Mouse (Mus musculus) frontal cortex, adult (tissue): ENCODE data around the gene Tbcc.
A peak's percentile ranks its signal among the peaks of the same experiment; 100 is the strongest.
"Not testable (repeated sequence)": the region's sequence is repeated elsewhere in the genome, so short reads cannot be mapped to it uniquely, and the experiment has no call there.

ENCODE experiments used
- ATAC-seq: cut with Nextera tagmentation; 2 replicates; pipeline ENCODE4 v1.9.2; 2017; ENCODE audit warnings: mild to moderate bottlenecking, moderate library complexity, mixed read lengths; ENCODE audit not compliant: low TSS enrichment

Gene Tbcc

GRCm38 (mm10) chr17:46890116-46890815 lies at the start of gene Tbcc:
TSS of gene Tbcc (plus strand) at chr17:46890684.
- peak; percentile 80 for ATAC-seq

DNA sequence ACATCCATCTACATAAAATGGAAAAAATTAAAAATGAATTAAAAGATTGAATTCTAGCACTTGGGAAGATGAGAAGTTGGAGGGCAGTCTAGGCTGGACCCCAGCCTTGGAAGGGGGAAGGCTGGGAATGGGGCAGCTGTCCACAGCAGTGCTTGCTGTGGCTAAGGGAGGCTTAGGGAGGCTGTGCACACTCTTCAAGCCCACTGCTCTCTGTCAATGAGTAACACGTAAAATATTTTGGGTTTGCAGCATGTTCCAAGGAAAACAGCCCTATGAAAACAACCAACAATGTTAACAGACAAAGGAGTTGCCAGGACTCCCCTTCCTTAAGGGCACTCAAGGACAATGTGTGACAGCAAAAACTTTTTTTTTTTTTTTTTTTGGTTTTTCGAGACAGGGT lies 47.5 kb upstream of the Tbcc start:
- no peak for ATAC-seq

GRCm38 (mm10) chr17:46843716-46844115 lies 46.8 kb upstream of the Tbcc start:
- ATAC-seq: no peak

GRCm38 (mm10) chr17:46844811-46845210 lies 45.7 kb upstream of the Tbcc start:
- no peak for ATAC-seq

DNA sequence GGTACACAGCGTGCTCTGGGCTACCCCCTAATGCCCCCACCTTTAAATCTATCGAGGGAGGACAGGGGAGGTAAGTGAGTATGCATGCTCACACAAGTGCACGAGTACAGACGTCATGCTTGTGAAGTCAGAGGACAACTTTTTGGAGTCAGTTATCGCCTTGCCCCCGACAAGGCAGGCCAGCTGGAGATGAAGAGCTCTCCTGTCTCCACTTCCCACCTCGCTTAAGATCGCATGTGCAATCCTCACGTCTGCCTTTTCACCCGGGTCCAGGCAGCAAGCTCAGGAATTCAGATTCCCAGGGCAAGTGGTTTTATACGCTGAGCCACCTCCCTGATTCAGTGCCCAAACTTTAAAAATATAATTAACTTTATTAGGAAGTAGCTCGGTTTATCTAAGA lies 45.2 kb upstream of the Tbcc start:
- ATAC-seq: no peak

DNA sequence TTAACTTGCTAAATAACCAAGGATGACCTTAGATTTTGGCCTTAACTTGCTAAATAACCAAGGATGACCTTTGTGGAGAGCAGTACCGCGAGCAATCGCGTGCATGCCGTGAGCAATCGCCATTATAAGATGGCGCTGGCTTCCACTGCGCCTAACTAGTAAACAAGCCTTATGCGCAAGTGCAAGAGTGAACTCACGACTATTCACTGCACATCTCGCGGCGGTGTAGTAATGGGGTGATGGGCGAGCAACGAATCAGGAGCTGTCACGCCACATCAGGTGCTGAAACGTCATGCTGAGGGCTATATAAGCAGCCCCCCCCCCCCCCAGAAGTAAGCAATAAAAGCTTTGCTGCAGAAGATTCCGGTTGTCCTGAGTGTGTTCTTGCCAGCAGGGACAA lies 43.9 kb upstream of the Tbcc start:
- ATAC-seq: not testable (repeated sequence)

- no peak for ATAC-seq
These were observed 43.3 kb upstream of the Tbcc start for GRCm38 (mm10) chr17:46847206-46847605.

GRCm38 (mm10) chr17:46852725-46853124 lies 37.8 kb upstream of the Tbcc start:
- ATAC-seq: no peak

GRCm38 (mm10) chr17:46853281-46853680 lies 37.2 kb upstream of the Tbcc start:
- ATAC-seq: peak; percentile 29

DNA sequence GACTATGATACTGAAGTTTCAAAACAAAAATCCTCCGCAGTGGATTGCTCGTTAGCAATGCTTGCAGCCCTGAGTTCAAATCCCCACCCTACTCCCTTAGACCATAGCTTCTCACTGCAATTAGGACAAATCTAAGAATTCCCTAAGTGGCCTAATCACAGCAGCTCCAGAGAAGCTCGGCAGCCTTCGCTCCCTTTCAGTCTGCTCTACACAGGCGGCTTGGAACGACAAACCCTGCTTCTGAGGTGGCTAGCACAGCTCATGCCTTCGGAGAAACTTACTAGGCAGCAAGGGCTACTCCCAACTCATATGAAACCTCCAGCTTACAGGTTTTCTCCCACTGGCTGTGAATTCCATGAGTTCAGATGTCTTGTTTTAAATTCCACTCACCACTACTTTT lies 36.4 kb upstream of the Tbcc start:
- ATAC-seq: no peak

DNA sequence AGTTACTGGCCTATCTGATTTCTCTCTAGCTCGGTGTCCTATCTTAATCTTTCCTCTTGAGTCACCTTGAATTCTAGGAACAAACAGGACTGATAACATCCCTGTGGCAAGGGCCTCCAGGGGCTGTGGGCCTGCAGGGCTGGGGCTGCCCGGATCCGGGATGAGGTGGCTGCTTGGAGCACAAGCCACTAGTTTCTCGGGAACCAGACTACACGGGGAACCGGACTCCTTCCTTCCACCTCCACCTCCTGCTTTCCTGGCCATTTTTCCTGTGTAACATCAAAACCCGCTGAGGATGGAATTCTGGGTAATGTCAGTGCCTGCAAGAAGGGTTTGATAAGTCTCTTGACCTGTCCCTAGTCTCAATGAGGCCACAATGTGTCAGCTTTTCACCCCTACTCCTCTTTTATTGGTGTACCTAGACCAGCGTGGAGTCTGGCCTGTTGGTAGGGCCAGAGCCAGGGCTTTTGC lies 35.8 kb upstream of the Tbcc start:
- no peak for ATAC-seq

GRCm38 (mm10) chr17:46855328-46856106 lies 35.0 kb upstream of the Tbcc start:
- no peak for ATAC-seq

DNA sequence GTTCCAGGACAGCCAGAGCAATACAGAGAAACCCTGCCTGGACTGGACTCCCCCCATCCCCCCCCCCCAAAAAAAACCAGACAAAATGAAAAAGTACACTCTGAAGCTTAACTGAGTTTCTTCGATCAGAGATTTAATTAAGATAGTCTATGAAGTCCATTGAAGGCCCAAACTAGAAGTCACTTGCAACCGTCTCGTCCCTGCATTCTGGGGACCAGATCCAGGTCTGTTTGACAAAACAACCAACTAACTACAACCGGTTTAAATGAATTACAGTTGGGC lies 34.4 kb upstream of the Tbcc start:
- ATAC-seq: no peak

GRCm38 (mm10) chr17:46856471-46857360 lies 33.8 kb upstream of the Tbcc start:
- peak; percentile 25; the same call in 1 of the 2 replicates for ATAC-seq

DNA sequence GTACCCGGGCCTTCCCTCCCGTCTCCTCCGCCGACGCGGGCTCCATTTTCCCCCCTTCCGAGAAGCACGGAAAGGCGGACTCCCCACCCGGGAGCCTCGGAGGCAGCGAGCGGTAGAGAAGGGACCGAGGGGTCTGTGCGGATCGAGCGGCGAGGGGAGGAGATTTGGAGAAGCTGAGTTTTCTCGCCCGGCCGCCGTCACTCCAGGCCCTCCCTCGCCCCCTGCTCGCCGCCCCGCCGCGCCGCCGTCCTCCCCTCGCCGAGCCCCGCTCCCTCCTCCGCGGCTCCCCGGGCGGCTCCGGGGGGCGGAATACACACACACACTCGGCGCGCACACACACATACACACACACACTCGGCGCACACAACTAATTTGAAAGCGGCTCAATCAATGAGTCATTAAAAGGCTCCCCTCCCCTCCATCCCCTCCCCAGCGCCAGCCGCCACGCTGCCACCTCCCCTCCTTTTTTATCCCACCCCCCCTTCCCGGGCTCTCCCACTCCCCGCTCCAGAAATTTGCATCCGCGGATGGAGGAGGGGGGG lies 33.1 kb upstream of the Tbcc start:
- peak; percentile 56 for ATAC-seq

DNA sequence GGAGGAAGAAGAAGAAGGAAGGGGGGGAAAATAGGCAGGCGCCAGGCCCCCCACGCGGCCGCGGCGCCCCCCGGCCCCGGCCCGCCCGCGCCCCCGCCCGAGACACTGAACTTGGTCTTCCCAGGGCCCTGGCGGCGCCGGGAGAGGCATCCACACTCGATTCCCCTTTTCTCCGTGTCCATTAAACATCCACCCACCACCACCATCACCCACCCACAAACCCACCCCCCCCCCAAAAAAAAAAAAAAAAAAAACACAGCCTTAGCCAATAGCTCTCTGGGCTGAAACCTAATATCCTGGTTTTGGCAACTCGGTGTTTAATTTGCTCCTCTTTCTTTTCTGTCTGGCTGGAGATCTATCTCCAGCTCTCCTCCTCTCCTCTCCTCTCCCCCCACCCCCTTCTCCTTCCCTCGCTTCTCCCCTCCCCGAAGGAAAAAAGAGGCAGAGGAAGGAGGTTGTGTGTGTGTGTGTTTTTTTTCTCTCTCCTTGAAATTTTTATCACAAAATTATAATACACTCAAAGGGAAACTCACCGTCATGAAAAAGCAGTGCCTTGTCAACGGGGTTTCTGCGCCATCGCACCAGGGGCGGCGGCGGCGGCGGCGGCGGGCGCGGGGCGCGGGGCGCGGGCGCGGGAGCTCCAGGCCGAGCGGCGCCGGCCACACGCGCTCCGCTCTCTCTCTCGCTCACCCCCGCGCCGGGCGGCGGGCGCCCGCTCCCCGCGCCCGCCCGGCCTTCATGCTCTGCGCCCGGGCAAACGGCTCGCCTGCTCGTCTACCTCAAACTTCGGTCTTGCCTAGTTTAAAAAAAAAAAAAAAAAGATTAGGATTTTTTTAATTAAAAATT lies 32.4 kb upstream of the Tbcc start, which contains the start of gene Bicral:
Gene Bicral (minus strand): TSS at position 580 of the 846 bp plus-strand sequence.
- peak; percentile 10; the same call in 1 of the 2 replicates for ATAC-seq

- ATAC-seq: no peak
These were observed 31.6 kb upstream of the Tbcc start for GRCm38 (mm10) chr17:46858749-46859444.

DNA sequence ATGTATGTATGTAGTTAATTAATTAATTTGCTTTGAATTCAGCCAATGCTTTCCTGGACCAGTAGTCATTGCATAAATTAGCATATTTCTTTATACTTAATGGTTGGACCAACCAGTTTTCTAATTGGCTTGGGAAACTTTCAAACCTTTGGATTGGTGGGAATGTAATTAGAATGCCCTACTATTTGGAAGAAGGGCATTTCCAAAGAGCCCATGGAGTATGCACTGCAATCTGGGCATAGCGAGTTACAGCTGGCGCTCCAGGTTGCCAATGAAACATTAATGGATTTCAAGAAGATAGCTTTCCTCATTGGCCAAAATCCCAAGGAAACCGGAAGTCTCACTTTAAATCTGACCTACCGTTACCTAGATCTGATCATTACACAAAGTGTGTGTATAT lies 30.4 kb upstream of the Tbcc start:
- ATAC-seq: no peak

DNA sequence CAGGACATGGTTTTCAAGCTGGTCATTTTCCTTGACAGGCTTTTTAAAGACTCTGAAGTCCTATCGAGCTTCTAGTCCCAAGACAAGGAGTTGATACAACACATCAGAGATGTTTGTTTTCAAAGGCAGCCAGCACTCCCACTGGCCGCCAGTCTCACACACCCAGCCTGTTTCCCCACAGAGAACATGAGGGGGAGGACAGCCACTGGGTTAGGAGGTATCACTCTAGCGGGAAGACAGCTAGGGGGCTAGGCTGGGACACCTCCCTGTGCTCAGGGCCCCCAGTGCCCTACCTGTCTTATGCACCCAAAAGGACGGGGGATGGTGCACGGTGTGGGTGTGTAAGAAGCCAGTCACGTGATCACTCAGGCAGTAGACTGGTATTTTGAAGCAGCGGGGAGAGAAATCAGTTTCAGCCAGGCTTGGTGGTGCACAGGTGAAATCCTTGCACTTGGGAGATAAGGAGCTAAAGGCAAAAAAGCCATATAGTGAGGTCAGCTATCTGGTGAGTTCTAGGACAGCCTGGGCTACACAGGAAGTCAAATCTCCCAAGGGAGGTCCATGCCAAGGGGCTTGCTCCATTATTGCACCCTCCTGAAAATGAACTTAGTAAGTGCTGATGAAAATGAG lies 25.8 kb upstream of the Tbcc start:
- peak; percentile 62; the same call in 1 of the 2 replicates for ATAC-seq

GRCm38 (mm10) chr17:46866836-46867235 lies 23.6 kb upstream of the Tbcc start:
- peak; percentile 69; the same call in 1 of the 2 replicates for ATAC-seq
